Mouse (Mus musculus) stomach, postnatal 0 days (tissue): ENCODE measurements around the gene Mtg1.
A peak's percentile ranks its signal among the peaks of the same experiment; 100 is the strongest.

Source experiments
- CTCF ChIP-seq: IDR thresholded peaks from 2 replicates; pipeline ENCODE4 v1.5.1; 2016; ENCODE audit warnings: antibody characterized with exemption, low read depth, mild to moderate bottlenecking, moderate library complexity
- EP300 ChIP-seq: optimal IDR thresholded peaks from 2 replicates; pipeline ENCODE3; 2016; ENCODE audit warnings: antibody characterized with exemption

GRCm38 (mm10) chr7:140115583-140116328 lies 21.6 kb upstream of the Mtg1 start, which contains the start of gene Paox:
- TF ChIP-seq CTCF: peak; percentile 35; the same call in 1 of the 2 replicates
- no peak for TF ChIP-seq EP300
